Mouse (Mus musculus) leukemia stem cell, adult 10-12 weeks (primary cell): ENCODE measurements around the gene Crip1. TPM values are rescaled to one million over a fixed set of nuclear protein-coding genes. Genes with fewer than 3 reads are reported as not detected.

Experiments
- polyA plus RNA-seq: library from polyadenylated mRNA; stranded (reverse); fragments of >175 nt; gene quantifications from 2 replicates; pipeline ENCODE4 v1.2.3, GENCODE M21; 2012; ENCODE audit warnings: low replicate concordance

Crip1 gene
- polyA plus RNA-seq: 52.7 and 79.4 TPM in 2 replicates

GRCm38 (mm10) chr12:113146112-113147057 lies at the start of gene Crip1:
TSS of gene Crip1 (plus strand) at chr12:113146316.

GRCm38 (mm10) chr12:113097749-113098281 lies 48.3 kb upstream of the Crip1 start, which contains the start of gene Mta1:
TSS of gene Mta1 (plus strand) at chr12:113098278.

GRCm38 (mm10) chr12:113139908-113140615 lies 6.1 kb upstream of the Crip1 start, which contains the start of gene Crip2:
TSS of gene Crip2 (plus strand) at chr12:113140236.

GRCm38 (mm10) chr12:113155887-113156539 lies 9.9 kb downstream of the Crip1 start, which contains the start of gene Tedc1:
TSS of gene Tedc1 (plus strand) at chr12:113156421.

GRCm38 (mm10) chr12:113185442-113186291 lies 39.6 kb downstream of the Crip1 start, which contains the start of gene Tmem121:
TSS of gene Tmem121 (plus strand) at chr12:113185930.

Other genes with a start within 250 kb of the Crip1 start
- gene Jag2, start 216.5 kb upstream of the Crip1 start, polyA plus RNA-seq: 0.69 and 1.1 TPM in 2 replicates
- gene Nudt14, start 204.2 kb upstream of the Crip1 start, polyA plus RNA-seq: 2.9 and 5.3 TPM in 2 replicates
- 48.7 and 111 TPM in 2 replicates for gene Btbd6, start 169.8 kb upstream of the Crip1 start, polyA plus RNA-seq
- gene Brf1, start 145.6 kb upstream of the Crip1 start, polyA plus RNA-seq: 27.5 and 38.0 TPM in 2 replicates
- gene Pacs2, start 131.8 kb upstream of the Crip1 start, polyA plus RNA-seq: 19.1 and 21.8 TPM in 2 replicates
- 0.52 TPM in 1 of 2 replicates, not detected in the other for gene Tex22, start 71.8 kb upstream of the Crip1 start, polyA plus RNA-seq
- 201 and 241 TPM in 2 replicates for gene Mta1, start 48.0 kb upstream of the Crip1 start, polyA plus RNA-seq
- 323 and 454 TPM in 2 replicates for gene Crip2, start 6.1 kb upstream of the Crip1 start, polyA plus RNA-seq
- 22.7 and 39.4 TPM in 2 replicates for gene Tedc1, start 10.1 kb downstream of the Crip1 start, polyA plus RNA-seq
- 1.2 and 3.0 TPM in 2 replicates for gene Tmem121, start 39.6 kb downstream of the Crip1 start, polyA plus RNA-seq